Mouse (Mus musculus): ENCODE results near the gene Gprc6a.

DNA sequence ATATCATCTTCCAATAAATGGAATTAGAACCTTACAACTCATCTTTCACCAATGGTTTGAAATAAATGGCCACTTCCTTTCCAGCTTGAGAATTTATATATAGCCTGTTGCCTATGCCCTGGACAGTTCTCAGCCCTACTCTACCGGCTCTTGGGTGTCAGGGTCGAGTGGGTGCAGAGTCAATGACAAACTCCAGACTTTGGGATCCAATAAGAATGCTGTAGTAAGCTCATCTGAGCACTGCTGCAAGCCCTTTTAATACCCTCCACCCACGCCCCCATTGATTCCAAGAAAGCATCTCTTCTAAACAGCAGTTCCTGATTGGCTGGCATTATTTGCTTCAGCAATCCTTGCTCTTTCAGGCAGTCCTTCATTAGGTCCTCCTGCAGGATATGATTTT lies 17.8 kb downstream of the Gprc6a start:
- TF ChIP-seq CTCF (IDR thresholded peaks at IDR 0.05; ENCODE audit: borderline replicate concordance, control insufficient read depth, extremely low read depth, insufficient read depth, low read length, poor library complexity) (no peak), POLR2A (IDR thresholded peaks at IDR 0.05; ENCODE audit: control insufficient read depth, extremely low read depth, insufficient read depth, low read length, poor library complexity) (no peak)
